Mouse (Mus musculus) monocyte, adult 5-6 weeks (primary cell): ENCODE measurements around the gene Pyroxd2. TPM values are rescaled to one million over a fixed set of nuclear protein-coding genes. Genes with fewer than 3 reads are reported as not detected.
"Not testable (repeated sequence)": the region's sequence is repeated elsewhere in the genome, so short reads cannot be mapped to it uniquely, and the experiment has no call there.

Experiments
- ATAC-seq: fragments of 153-309, 156-312 bp; replicated peaks from 2 replicates; pipeline ENCODE4 v1.8.0; 2017; ENCODE audit warnings: mild to moderate bottlenecking; ENCODE audit not compliant: low TSS enrichment, insufficient number of reproducible peaks, severe bottlenecking, poor library complexity, low FRiP score
- total RNA-seq: library from RNA; stranded (forward); fragments of 200-1000, 200-491, 200-594 nt; gene quantifications from 3 replicates; pipeline ENCODE4 v1.2.3, GENCODE M21; 2017

Pyroxd2 gene
- total RNA-seq, 1 experiment from 2014 or later = 1.6 TPM

DNA sequence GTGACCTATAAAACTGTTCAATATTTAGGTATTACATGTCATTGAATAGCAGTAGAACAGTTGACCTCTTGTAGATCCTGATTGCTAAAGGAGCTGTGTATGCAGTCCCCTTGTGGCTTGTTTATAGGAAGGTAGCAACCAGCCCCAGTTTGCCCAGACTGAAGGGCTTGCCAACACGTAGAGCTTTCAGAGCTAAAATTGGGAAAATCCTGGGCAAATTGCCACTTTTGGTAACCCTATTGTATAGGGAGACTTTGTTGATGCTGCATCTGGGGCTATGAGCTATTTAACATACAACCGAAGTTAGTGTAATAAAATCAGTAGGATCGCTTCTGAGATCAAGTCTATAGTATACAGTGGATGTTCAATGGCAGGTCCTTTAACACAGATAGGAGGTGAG lies 34.5 kb downstream of the Pyroxd2 start:
- ATAC-seq = no peak

DNA sequence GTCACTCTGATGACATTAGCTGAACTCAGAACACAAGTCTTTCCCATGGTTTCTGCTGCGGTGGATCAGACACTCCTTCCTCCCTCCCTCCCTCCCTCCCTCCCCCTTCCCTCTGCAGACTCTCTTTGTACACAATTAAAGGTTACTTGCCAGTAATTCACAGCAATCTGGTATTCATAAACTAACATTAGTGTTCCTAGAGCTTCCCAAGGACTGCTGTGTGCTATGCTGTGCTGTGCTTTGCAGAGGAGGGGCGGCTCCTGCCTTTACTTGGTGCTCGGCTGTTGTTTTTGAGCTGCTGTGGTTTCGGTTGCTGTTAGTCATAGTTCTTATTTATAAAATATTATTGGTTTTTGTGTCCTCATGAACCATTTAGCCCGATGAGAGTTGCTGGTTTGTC lies 34.9 kb downstream of the Pyroxd2 start:
- no peak for ATAC-seq

- no peak for ATAC-seq
These were observed 36.1 kb downstream of the Pyroxd2 start for GRCm38 (mm10) chr19:42716507-42716906.

DNA sequence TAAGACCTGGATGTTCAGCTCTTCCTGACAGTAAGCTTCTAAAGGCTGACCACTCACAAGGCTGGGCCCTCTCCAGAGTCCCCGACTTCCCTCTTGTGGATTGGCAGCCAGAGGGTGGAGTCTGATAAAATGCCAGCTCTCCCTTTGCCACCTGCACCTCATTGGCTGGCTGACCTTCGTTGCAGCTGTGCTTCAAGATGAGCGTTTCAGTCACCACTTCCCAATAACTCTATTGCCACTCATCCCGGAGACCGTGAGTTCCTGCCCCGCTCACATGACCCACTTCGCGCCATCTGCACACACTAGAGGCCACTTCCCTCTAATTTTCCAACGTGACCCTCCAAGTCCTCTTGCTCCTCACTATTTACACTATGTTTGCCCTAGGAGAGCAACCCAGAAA lies 38.8 kb downstream of the Pyroxd2 start:
- no peak for ATAC-seq

DNA sequence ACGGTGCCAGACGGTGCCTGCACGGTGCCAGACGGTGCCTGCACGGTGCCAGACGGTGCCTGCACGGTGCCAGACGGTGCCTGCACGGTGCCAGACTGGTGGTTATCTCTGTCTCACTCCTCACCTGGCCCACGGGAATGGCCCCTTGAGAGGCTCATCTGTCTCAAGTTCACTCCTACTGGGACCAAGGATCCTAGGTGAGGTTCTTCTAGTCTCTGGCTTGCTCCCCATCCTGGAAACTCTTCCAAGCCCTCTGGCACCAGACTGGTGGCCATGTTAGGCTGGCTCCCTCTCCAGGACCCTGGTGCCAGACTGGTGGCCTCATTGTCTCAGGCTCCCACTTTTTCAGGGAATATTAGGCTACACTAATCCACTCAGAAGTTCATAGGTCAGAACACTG lies 53.1 kb downstream of the Pyroxd2 start:
- ATAC-seq = no peak

DNA sequence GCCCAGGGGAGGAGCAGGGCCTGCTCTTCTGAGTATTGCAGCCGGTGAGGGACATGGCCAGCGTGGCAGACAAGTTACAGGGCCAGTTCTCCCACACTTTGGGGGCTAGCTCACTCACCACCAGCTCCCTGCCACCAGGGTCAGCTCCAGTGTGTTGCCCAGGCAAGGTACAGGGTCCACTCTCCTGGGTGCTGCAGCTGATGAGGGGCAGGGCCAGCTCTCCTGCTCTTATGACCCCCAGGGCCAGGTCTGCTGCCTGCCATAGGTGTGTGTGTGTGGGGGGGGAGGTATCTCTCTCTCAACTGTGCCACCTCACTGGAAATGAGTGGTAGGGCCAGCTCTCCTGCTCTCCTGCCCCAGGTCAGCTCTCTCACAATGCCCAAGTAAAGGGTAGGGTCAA lies 54.0 kb downstream of the Pyroxd2 start:
- no peak for ATAC-seq

DNA sequence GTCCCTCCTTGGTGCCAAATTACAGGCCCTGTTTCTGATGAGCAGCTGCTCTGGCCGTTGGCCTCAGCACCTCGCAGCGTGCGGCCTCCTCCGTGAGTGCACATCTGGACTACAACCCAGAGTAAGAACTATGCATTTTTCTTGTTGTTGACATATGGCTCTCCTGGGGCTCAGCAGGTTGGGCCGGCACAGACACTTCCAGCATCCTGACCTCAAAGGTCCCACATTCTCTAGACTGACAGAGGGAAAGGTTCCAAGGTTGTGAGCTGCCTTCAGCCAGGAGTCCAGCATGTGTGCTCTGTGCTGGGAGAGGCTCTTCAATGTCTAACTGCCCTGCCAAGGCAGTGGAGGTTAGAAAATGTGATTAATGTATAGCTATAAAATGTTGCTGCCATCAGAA lies 55.2 kb downstream of the Pyroxd2 start:
- ATAC-seq = no peak

DNA sequence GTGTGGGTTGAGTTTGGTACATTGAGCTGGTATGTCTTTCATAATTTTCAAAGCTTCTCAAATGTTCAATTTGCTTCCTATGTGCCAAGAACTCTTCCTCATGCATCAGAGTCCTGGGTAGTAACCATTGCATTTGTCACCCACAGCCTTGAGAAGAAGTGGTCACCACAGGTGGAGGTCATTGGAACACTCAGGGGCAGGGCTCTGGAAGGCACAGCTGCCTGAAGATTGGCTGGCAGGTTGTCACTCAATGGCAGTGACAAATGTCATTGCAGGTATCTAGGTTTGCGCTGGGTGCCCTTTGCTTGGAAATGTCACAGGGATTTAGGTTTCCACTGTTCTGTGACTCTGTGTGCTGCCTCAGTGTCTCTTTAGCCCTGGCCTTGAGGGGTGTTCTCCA lies 62.3 kb downstream of the Pyroxd2 start:
- ATAC-seq = no peak

DNA sequence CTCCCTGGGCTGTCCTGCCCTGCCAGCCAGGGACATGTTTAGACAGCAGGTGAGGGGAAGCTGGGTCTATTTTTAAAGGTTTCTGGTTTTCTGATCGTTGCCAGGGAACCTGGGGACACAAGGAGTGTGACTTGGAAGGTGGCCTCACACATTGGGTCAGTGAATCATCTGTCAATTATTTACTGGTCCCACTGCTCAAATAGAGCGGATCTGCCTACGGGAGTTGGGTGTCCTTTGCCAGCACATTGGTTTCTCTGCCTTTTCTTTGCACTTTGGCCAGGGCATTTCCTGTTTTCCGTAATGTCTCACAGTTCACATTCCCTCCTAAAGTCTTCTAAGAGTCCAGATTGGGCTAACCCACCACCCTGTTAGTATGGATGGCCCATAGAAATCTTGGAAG lies 62.8 kb downstream of the Pyroxd2 start:
- ATAC-seq = no peak

- no peak for ATAC-seq
These were observed 63.3 kb downstream of the Pyroxd2 start for GRCm38 (mm10) chr19:42689321-42689720.

DNA sequence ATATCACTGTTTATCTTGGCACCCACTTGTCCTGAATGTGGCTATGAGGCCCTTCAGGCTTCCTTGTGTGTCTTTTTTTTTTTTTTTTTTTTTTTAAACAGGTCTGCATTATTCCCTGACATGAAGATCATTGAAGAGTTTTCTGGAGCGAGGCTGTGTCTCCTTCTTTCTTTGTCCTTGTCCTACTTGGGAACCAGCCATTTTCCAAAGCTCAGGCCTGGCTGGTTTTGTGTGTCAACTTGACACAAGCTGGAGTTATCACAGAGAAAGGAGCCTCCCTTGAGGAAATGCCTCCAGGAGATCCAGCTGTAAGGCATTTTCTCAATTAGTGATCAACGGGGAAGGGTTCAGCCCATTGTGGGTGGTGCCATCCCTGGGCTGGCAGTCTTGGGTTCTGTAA lies 69.8 kb downstream of the Pyroxd2 start:
- not testable (repeated sequence) for ATAC-seq

DNA sequence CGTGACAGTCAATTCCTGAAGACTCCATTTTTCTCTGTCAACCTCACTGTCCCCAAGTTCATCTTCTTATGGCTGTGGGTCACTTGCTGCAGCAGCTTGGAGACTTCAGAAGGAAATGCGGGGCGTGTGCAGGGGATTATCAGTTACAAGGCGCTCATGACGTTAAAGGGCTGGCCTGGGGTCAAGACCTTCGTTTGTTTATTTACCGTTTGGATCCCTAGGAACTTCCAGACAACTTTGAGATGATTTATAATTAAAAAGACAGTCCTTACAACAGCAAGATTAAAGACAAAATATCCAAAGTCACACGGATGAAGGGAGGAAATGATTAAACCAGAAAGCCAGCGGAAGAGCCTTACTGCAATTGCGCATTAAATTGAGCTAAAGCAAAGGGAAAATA lies 74.4 kb downstream of the Pyroxd2 start:
- no peak for ATAC-seq

DNA sequence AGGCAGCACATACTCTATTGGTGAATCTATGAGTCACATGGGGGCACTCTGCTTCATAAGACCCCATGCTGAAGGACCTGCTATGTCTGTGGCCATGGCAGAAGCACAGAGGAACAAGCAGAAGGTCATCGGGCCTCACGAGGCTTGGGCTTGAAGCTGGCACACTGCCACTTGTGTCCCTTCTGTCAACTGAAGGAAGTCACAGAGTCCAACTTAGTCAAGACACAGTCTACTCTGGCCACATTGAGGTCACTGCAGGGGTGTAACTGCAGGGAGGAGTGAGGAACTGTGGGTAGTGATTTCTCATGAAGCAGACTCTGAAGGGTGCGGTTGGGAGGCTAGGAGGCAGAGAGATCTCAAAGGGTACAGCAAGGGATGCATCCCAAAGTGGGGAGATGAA lies 75.1 kb downstream of the Pyroxd2 start:
- no peak for ATAC-seq

DNA sequence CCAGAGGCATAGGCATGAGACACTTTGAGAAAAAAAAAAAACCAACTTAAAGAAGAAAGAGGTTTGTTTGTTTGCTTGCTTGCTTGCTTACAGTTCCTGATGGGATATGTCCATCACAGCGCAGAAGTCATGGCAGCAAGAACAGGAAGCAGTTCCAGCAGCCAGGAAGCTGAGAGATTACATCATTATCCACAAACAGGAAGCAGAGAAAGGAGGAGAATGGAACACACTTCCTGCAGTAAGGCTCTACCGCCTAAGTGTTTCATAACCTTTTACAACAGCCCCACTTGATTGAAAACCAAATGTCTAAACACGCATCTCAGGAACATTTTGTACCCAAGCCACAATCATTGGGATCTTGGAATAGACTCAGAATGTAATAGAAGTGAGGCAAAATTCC lies 75.6 kb downstream of the Pyroxd2 start:
- no peak for ATAC-seq

Other genes starting within 250 kb of the Pyroxd2 start
- 44.8 to 78.7 TPM (median 65.4 TPM) in 3 replicates for gene R3hcc1l, start 234.0 kb downstream of the Pyroxd2 start, total RNA-seq
- gene Loxl4, start 140.0 kb downstream of the Pyroxd2 start, total RNA-seq = 0.11 TPM in 1 of 3 replicates, not detected in the others
- 14.0 to 25.4 TPM (median 16.2 TPM) in 3 replicates for gene Hps1, start 27.2 kb upstream of the Pyroxd2 start, total RNA-seq